Mouse (Mus musculus) lung, embryonic 16.5 days (tissue): ENCODE results near the gene Mrpl47. TPM values are rescaled to one million over a fixed set of nuclear protein-coding genes. Genes with fewer than 3 reads are reported as not detected.

Experiments used
- ATAC-seq: fragments of 200-750 bp; cut with Nextera tagmentation; 2 replicates; pipeline ENCODE4 v1.8.0; 2017; ENCODE audit warnings: low read depth, mild to moderate bottlenecking, moderate library complexity
- H3K27ac ChIP-seq: fragments of 300-500 bp; sonication (generic); 2 replicates; pipeline ENCODE4 v1.5.1; 2014; ENCODE audit warnings: mild to moderate bottlenecking, control low read depth, low read length
- H3K27me3 ChIP-seq: fragments of 300-500 bp; sonication (generic); 2 replicates; pipeline ENCODE4 v1.6.1; 2014; ENCODE audit warnings: low read depth, low read length, mixed read lengths; ENCODE audit not compliant: control insufficient read depth, insufficient read depth
- H3K36me3 ChIP-seq: fragments of 300-500 bp; sonication (generic); 2 replicates; pipeline ENCODE4 v1.6.1; 2014; ENCODE audit warnings: low read length; ENCODE audit not compliant: control insufficient read depth, insufficient read depth
- H3K4me1 ChIP-seq: fragments of 300-500 bp; sonication (generic); replicated peaks from 2 replicates; pipeline ENCODE4 v1.6.1; 2014; ENCODE audit warnings: low read length, mixed read lengths; ENCODE audit not compliant: control insufficient read depth, insufficient read depth
- H3K4me2 ChIP-seq: fragments of 300-500 bp; sonication (generic); 2 replicates; pipeline ENCODE4 v1.6.1; 2014; ENCODE audit warnings: low read depth, low read length, control low read depth
- H3K4me3 ChIP-seq: fragments of 300-500 bp; sonication (generic); 2 replicates; pipeline ENCODE4 v1.5.1; 2014; ENCODE audit warnings: mild to moderate bottlenecking, low read length, control low read depth
- H3K9ac ChIP-seq: fragments of 300-500 bp; sonication (generic); 2 replicates; pipeline ENCODE4 v1.6.1; 2014; ENCODE audit warnings: low read length, control low read depth
- H3K9me3 ChIP-seq: fragments of 300-500 bp; sonication (generic); 2 replicates; pipeline ENCODE4 v1.6.1; 2016; ENCODE audit warnings: low read length; ENCODE audit not compliant: control insufficient read depth
- WGBS: fragments of 180-500 bp; shearing (Covaris S2); extraction: QIAGEN DNeasy Blood & Tissue Kit; methylation state at CpG from one replicate; pipeline ENCODE4 v1.1.7; 2014; 5-methylcytosine and 5-hydroxymethylcytosine counted together
- polyA plus RNA-seq: library from polyadenylated mRNA; unstranded; fragments of >200 nt; fragmentation: Nextera tagmentation; extraction: Ambion mirVana; gene quantifications from 2 replicates; pipeline ENCODE4 v1.2.1, GENCODE M21; 2015

The Mrpl47 gene
- polyA plus RNA-seq, 1 experiment from 2014 or later: 28.9 TPM

GRCm38 (mm10) chr3:32694737-32695582 lies 42.4 kb downstream of the Mrpl47 start:
- peak overlapping the region; percentile 7; the same call in 1 of the 2 replicates for H3K4me2 ChIP-seq
- H3K27me3 ChIP-seq: no peaks in the 10 kb centered on the region
- no peak overlapping the region for H3K4me3 ChIP-seq
- 54% methylated on average over 12 of the region's 12 CpGs for whole genome bisulfite sequencing
- no peaks in the 10 kb centered on the region for H3K4me1 ChIP-seq
- no peaks in the 10 kb centered on the region for H3K9me3 ChIP-seq
- H3K9ac ChIP-seq: no peak overlapping the region
- ATAC-seq: peak; percentile 56
- no peaks in the 10 kb centered on the region for H3K36me3 ChIP-seq
- peak overlapping the region; percentile 30; the same call in 1 of the 2 replicates for H3K27ac ChIP-seq

GRCm38 (mm10) chr3:32694211-32694610 lies 43.2 kb downstream of the Mrpl47 start:
- Histone ChIP-seq H3K27ac (peak overlapping the region; percentile 30; the same call in 1 of the 2 replicates), H3K4me1 (no peaks in the 10 kb centered on the region), H3K36me3 (no peaks in the 10 kb centered on the region), H3K9me3 (no peaks in the 10 kb centered on the region), H3K9ac (no peak overlapping the region), H3K27me3 (no peaks in the 10 kb centered on the region), H3K4me3 (no peak overlapping the region), H3K4me2 (no peak overlapping the region)
- no peak for ATAC-seq
- WGBS: 60% methylated on average over 5 of the region's 5 CpGs

- Histone ChIP-seq H3K4me2 (no peak overlapping the region), H3K27me3 (no peaks in the 10 kb centered on the region), H3K27ac (no peak overlapping the region), H3K4me1 (no peaks in the 10 kb centered on the region), H3K4me3 (no peak overlapping the region), H3K9me3 (no peaks in the 10 kb centered on the region), H3K36me3 (no peaks in the 10 kb centered on the region), H3K9ac (no peak overlapping the region)
- ATAC-seq: no peak
- 59% methylated on average over 5 of the region's 5 CpGs for WGBS
Measured at GRCm38 (mm10) chr3:32691841-32692240, 45.6 kb downstream of the Mrpl47 start.

- H3K9me3 ChIP-seq: no peaks in the 10 kb centered on the region
- WGBS: 52% methylated on average over 1 of the region's 1 CpGs
- ATAC-seq: no peak
- no peak overlapping the region for H3K4me3 ChIP-seq
- H3K9ac ChIP-seq: no peak overlapping the region
- H3K27me3 ChIP-seq: no peaks in the 10 kb centered on the region
- no peak overlapping the region for H3K27ac ChIP-seq
- no peaks in the 10 kb centered on the region for H3K4me1 ChIP-seq
- H3K36me3 ChIP-seq: no peaks in the 10 kb centered on the region
- H3K4me2 ChIP-seq: no peak overlapping the region
Measured at GRCm38 (mm10) chr3:32690901-32691300, 46.5 kb downstream of the Mrpl47 start.

- no peaks in the 10 kb centered on the region for H3K27me3 ChIP-seq
- H3K36me3 ChIP-seq: no peaks in the 10 kb centered on the region
- H3K4me2 ChIP-seq: no peak overlapping the region
- ATAC-seq: no peak
- H3K4me3 ChIP-seq: no peak overlapping the region
- H3K4me1 ChIP-seq: no peaks in the 10 kb centered on the region
- WGBS: 74% methylated on average over 3 of the region's 3 CpGs
- H3K9ac ChIP-seq: no peak overlapping the region
- no peaks in the 10 kb centered on the region for H3K9me3 ChIP-seq
- no peak overlapping the region for H3K27ac ChIP-seq
Measured at GRCm38 (mm10) chr3:32690008-32690407, 47.4 kb downstream of the Mrpl47 start.

- no peak overlapping the region for H3K4me3 ChIP-seq
- no peak for ATAC-seq
- no peaks in the 10 kb centered on the region for H3K9me3 ChIP-seq
- no peaks in the 10 kb centered on the region for H3K4me1 ChIP-seq
- H3K9ac ChIP-seq: no peak overlapping the region
- H3K36me3 ChIP-seq: no peaks in the 10 kb centered on the region
- H3K27me3 ChIP-seq: no peaks in the 10 kb centered on the region
- H3K27ac ChIP-seq: no peak overlapping the region
- 57% methylated on average over 9 of the region's 9 CpGs for WGBS
- no peak overlapping the region for H3K4me2 ChIP-seq
Measured at GRCm38 (mm10) chr3:32689567-32689999, 47.8 kb downstream of the Mrpl47 start.

GRCm38 (mm10) chr3:32687156-32687555 lies 50.2 kb downstream of the Mrpl47 start:
- no peak for ATAC-seq
- 59% methylated on average over 4 of the region's 4 CpGs for WGBS

GRCm38 (mm10) chr3:32686537-32686936 lies 50.9 kb downstream of the Mrpl47 start:
- 58% methylated on average over 1 of the region's 1 CpGs for WGBS

More at GRCm38 (mm10) chr3:32687156-32687555, 50.2 kb downstream of the Mrpl47 start:
- Histone ChIP-seq H3K4me1 (no peaks in the 10 kb centered on the region), H3K9ac (no peak overlapping the region), H3K36me3 (no peaks in the 10 kb centered on the region), H3K27me3 (no peaks in the 10 kb centered on the region), H3K4me2 (no peak overlapping the region), H3K4me3 (no peak overlapping the region), H3K27ac (no peak overlapping the region), H3K9me3 (no peaks in the 10 kb centered on the region)

GRCm38 (mm10) chr3:32684631-32685030 lies 52.8 kb downstream of the Mrpl47 start:
- no peaks in the 10 kb centered on the region for H3K27me3 ChIP-seq
- no peak overlapping the region for H3K4me2 ChIP-seq
- H3K4me3 ChIP-seq: no peak overlapping the region
- ATAC-seq: no peak
- WGBS: 71% methylated on average over 3 of the region's 3 CpGs
- no peaks in the 10 kb centered on the region for H3K4me1 ChIP-seq
- H3K9ac ChIP-seq: no peak overlapping the region
- no peaks in the 10 kb centered on the region for H3K36me3 ChIP-seq
- H3K27ac ChIP-seq: no peak overlapping the region
- H3K9me3 ChIP-seq: no peaks in the 10 kb centered on the region

More at GRCm38 (mm10) chr3:32686537-32686936, 50.9 kb downstream of the Mrpl47 start:
- Histone ChIP-seq H3K4me1 (no peaks in the 10 kb centered on the region), H3K9ac (no peak overlapping the region), H3K9me3 (no peaks in the 10 kb centered on the region), H3K27me3 (no peaks in the 10 kb centered on the region), H3K4me2 (no peak overlapping the region), H3K36me3 (no peaks in the 10 kb centered on the region), H3K4me3 (no peak overlapping the region), H3K27ac (no peak overlapping the region)
- no peak for ATAC-seq
